Mouse (Mus musculus) liver, adult (tissue): ENCODE data around the gene Mpdz.

Source experiments
- GATA4 ChIP-seq: IDR thresholded peaks from 2 replicates; pipeline ENCODE4 v1.6.1; 2014; ENCODE audit warnings: mild to moderate bottlenecking, low read length; ENCODE audit not compliant: insufficient replicate concordance

Gene Mpdz

GRCm38 (mm10) chr4:81421621-81422020 is 21.0 kb downstream of the Mpdz start:
- TF ChIP-seq GATA4: no peak

GRCm38 (mm10) chr4:81415324-81416026 is 27.1 kb downstream of the Mpdz start:
- TF ChIP-seq GATA4: no peak

- TF ChIP-seq GATA4: no peak
These were observed 27.8 kb downstream of the Mpdz start for GRCm38 (mm10) chr4:81414684-81415323.

- no peak for TF ChIP-seq GATA4
These were observed 45.7 kb downstream of the Mpdz start for GRCm38 (mm10) chr4:81396883-81397282.

GRCm38 (mm10) chr4:81392869-81393268 is 49.7 kb downstream of the Mpdz start:
- TF ChIP-seq GATA4: no peak

GRCm38 (mm10) chr4:81389263-81389662 is 53.4 kb downstream of the Mpdz start:
- no peak for TF ChIP-seq GATA4

GRCm38 (mm10) chr4:81387644-81388043 is 55.0 kb downstream of the Mpdz start:
- TF ChIP-seq GATA4: no peak

GRCm38 (mm10) chr4:81372355-81372754 is 70.3 kb downstream of the Mpdz start:
- TF ChIP-seq GATA4: no peak

- TF ChIP-seq GATA4: no peak
These were observed 91.2 kb downstream of the Mpdz start for GRCm38 (mm10) chr4:81351368-81351767.

- no peak for TF ChIP-seq GATA4
These were observed 94.0 kb downstream of the Mpdz start for GRCm38 (mm10) chr4:81348646-81349045.

- TF ChIP-seq GATA4: no peak
These were observed 97.5 kb downstream of the Mpdz start for GRCm38 (mm10) chr4:81345141-81345540.

GRCm38 (mm10) chr4:81333628-81333991 is 109.0 kb downstream of the Mpdz start:
- no peak for TF ChIP-seq GATA4

GRCm38 (mm10) chr4:81332901-81333627 is 109.6 kb downstream of the Mpdz start:
- no peak for TF ChIP-seq GATA4

- TF ChIP-seq GATA4: no peak
These were observed 110.2 kb downstream of the Mpdz start for GRCm38 (mm10) chr4:81332439-81332841.

- no peak for TF ChIP-seq GATA4
These were observed 114.9 kb downstream of the Mpdz start for GRCm38 (mm10) chr4:81327694-81328093.

- TF ChIP-seq GATA4: no peak
These were observed 118.8 kb downstream of the Mpdz start for GRCm38 (mm10) chr4:81323853-81324252.
